Mouse (Mus musculus): ENCODE measurements around the gene Pafah1b1.

- TF ChIP-seq POLR2A (IDR thresholded peaks at IDR 0.05; ENCODE audit: low read depth, low read length): no peak
- TF ChIP-seq CTCF (IDR thresholded peaks at IDR 0.05; ENCODE audit: borderline replicate concordance, insufficient read depth, low read length): no peak
These were observed 45.6 kb upstream of the Pafah1b1 start for GRCm38 (mm10) chr11:74770037-74770436.

All from embryonic fibroblast, embryonic 13.5 days (primary cell).